Mouse (Mus musculus) erythroblast, embryonic 14.5 days (primary cell): Measurements from ENCODE around the gene Chrnb2. TPM values are rescaled to one million over a fixed set of nuclear protein-coding genes. Genes with fewer than 3 reads are reported as not detected.

Experiments used
- H3K27me3 ChIP-seq: 2 replicates; pipeline ENCODE4 v1.6.1; 2012; ENCODE audit warnings: inconsistent platforms; ENCODE audit not compliant: control insufficient read depth
- H3K36me3 ChIP-seq: 2 replicates; pipeline ENCODE4 v1.6.1; 2012; ENCODE audit warnings: mild to moderate bottlenecking, inconsistent platforms; ENCODE audit not compliant: control insufficient read depth
- H3K4me1 ChIP-seq: 2 replicates; pipeline ENCODE4 v1.6.1; 2012; ENCODE audit warnings: inconsistent platforms; ENCODE audit not compliant: control insufficient read depth
- H3K4me3 ChIP-seq: replicated peaks from 2 replicates; pipeline ENCODE3; 2012; ENCODE audit warnings: moderate library complexity, mild to moderate bottlenecking, inconsistent platforms
- H3K9me3 ChIP-seq: 2 replicates; pipeline ENCODE4 v1.6.1; 2012; ENCODE audit warnings: low read length, inconsistent platforms, mixed read lengths; ENCODE audit not compliant: control insufficient read depth
- GATA1 ChIP-seq: IDR thresholded peaks from 2 replicates; pipeline ENCODE4 v1.6.1; 2012; ENCODE audit warnings: low read length, inconsistent platforms, mixed read lengths
- TAL1 ChIP-seq: IDR thresholded peaks from 3 replicates; pipeline ENCODE4 v1.6.1; 2012; ENCODE audit warnings: low read length, inconsistent platforms, mixed read lengths
- polyA plus RNA-seq: library from polyadenylated mRNA; stranded (reverse); fragments of >175 nt; gene quantifications from 2 replicates; pipeline ENCODE4 v1.2.3, GENCODE M21; 2012

The Chrnb2 gene
- polyA plus RNA-seq, 1 experiment, result 0.01 TPM

GRCm38 (mm10) chr3:89786275-89786674 is 21.8 kb upstream of the Chrnb2 start:
- H3K9me3 ChIP-seq, result no peaks in the 10 kb centered on the region
- TF ChIP-seq TAL1, result no peak
- no peak for TF ChIP-seq GATA1
- peaks cover 3% of the 10 kb centered on the region for H3K4me1 ChIP-seq
- peaks cover 24% of the 10 kb centered on the region for H3K36me3 ChIP-seq
- H3K27me3 ChIP-seq, result 0 out of 2 replicates have a peak, but pooled peaks cover 3% of the 10 kb centered on the region
- no peak overlapping the region for H3K4me3 ChIP-seq

DNA sequence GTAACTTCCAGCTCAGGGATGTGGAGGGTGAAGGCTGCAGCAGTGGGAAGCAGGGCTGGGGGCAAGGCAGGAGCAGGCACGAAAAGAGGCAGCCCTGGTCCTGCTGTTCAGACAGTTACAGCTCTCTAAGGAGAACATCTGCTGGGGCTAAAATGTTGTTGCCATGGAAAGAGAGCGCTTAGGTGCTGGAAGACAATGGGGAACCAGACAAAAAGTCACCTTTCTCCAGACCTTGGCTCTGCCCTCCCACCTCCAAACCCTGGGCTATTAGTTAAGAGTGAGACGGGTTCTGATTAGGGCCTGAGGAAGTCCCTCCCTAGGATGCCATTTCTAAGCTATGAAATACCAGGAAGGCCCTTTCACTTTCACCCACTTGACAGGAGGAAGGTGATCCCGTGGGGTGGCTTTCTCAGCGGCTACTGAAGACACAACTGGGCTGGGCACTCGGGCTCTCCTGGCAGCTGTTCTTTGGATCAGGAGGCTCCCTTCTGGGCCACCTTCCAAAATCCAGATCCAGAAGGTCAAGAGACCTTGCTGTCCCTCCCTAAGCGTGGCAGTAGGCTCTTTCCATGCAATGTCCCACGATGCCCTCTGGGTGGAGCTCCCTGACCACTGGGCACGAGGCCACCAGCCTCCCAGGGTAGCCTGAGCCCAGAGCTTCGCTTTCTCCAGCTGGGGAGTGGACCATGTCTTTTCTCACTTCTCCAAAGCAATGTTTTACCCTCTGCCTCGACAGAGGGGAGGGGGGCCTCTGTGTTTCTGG is 20.7 kb upstream of the Chrnb2 start:
- H3K27me3 ChIP-seq, result 0 out of 2 replicates have a peak, but pooled peaks cover 3% of the 10 kb centered on the region
- no peak overlapping the region for H3K4me3 ChIP-seq
- no peak for TF ChIP-seq GATA1
- no peak for TF ChIP-seq TAL1
- peaks cover 3% of the 10 kb centered on the region for H3K4me1 ChIP-seq
- H3K9me3 ChIP-seq, result no peaks in the 10 kb centered on the region
- H3K36me3 ChIP-seq, result peaks cover 35% of the 10 kb centered on the region

DNA sequence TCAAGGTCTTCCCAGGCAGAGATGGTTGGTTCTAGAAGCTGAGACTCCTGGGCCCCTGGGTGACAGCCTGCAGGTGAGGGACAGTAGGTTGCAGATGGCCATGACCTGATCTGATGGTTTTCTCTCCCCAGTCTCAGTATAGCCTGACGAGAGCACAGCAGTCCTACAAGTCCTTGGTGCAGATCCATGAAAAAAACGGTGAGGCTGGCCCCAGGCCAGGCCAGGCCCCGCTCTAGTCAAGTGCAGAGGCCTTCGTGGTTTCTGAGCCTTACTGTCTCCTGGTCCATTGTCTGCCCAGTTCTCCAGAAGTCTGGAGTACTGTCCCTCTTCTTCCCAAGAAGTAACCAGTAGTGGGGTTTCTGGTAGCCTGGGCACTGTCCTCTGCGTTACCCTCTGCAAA is 17.2 kb upstream of the Chrnb2 start:
- TF ChIP-seq TAL1 (no peak), GATA1 (no peak)
- Histone ChIP-seq H3K27me3 (0 out of 2 replicates have a peak, but pooled peaks cover 3% of the 10 kb centered on the region), H3K36me3 (peaks cover 68% of the 10 kb centered on the region), H3K4me1 (peaks cover 3% of the 10 kb centered on the region), H3K9me3 (no peaks in the 10 kb centered on the region), H3K4me3 (no peak overlapping the region)

DNA sequence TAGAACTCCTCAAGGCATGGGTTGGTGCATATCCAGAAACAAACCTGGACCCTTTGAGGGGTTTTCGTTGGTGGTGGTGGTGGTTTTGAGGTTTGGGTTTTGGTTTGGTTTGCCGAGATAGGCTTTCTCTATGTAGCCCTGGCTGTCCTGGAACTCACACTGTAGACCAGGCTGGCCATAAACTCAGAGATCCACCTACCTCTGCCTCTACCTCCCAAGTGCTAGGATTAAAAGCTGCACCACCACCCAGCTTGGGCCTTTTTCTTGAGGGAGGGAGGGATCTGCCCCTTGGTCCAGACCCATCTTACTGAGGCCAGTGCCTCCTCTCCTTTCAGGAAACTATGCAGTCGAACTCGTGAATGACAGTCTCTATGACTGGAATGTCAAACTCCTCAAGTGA is 15.7 kb upstream of the Chrnb2 start:
- Histone ChIP-seq H3K9me3 (no peaks in the 10 kb centered on the region), H3K27me3 (no peaks in the 10 kb centered on the region), H3K4me3 (no peak overlapping the region), H3K4me1 (peaks cover 6% of the 10 kb centered on the region), H3K36me3 (peaks cover 82% of the 10 kb centered on the region)
- TF ChIP-seq TAL1, result no peak
- TF ChIP-seq GATA1, result no peak

DNA sequence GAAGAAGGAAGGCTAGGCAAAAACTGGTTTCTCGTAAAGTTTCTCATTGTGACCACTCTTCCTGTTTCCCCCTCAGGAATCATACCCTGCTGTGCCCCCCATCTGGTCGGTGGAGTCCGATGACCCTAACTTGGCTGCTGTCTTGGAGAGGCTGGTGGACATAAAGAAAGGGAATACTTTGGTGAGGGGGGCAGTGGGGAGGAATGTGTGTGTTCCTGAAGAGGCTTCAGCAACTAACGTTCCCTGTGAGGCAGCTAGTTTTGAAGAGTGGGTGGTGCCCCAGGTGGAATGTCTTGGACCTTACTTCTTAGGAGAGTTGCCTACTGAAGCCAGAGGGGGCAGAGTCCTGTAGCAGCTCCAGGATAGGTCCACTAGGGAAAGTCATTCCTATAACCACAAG is 11.6 kb upstream of the Chrnb2 start:
- H3K9me3 ChIP-seq, result no peaks in the 10 kb centered on the region
- H3K4me1 ChIP-seq, result peaks cover 36% of the 10 kb centered on the region
- H3K36me3 ChIP-seq, result peaks cover 55% of the 10 kb centered on the region
- no peaks in the 10 kb centered on the region for H3K27me3 ChIP-seq
- H3K4me3 ChIP-seq, result no peak overlapping the region
- TF ChIP-seq TAL1, result no peak
- no peak for TF ChIP-seq GATA1

- no peaks in the 10 kb centered on the region for H3K9me3 ChIP-seq
- no peaks in the 10 kb centered on the region for H3K27me3 ChIP-seq
- H3K36me3 ChIP-seq, result peaks cover 39% of the 10 kb centered on the region
- H3K4me1 ChIP-seq, result peaks cover 39% of the 10 kb centered on the region
- H3K4me3 ChIP-seq, result peak overlapping the region; percentile 81
- TF ChIP-seq GATA1, result no peak
- TF ChIP-seq TAL1, result no peak
Measured at GRCm38 (mm10) chr3:89774236-89774960, 10.0 kb upstream of the Chrnb2 start.

GRCm38 (mm10) chr3:89773740-89774211 is 9.3 kb upstream of the Chrnb2 start:
- TF ChIP-seq GATA1 (no peak), TAL1 (no peak)
- H3K4me3 ChIP-seq, result peak overlapping the region; percentile 81
- peaks cover 32% of the 10 kb centered on the region for H3K36me3 ChIP-seq
- no peaks in the 10 kb centered on the region for H3K9me3 ChIP-seq
- H3K4me1 ChIP-seq, result peaks cover 39% of the 10 kb centered on the region
- H3K27me3 ChIP-seq, result no peaks in the 10 kb centered on the region

GRCm38 (mm10) chr3:89772968-89773709 is 8.7 kb upstream of the Chrnb2 start, which contains the start of gene Ube2q1:
Ube2q1 (plus strand) TSS chr3:89773616.
- Histone ChIP-seq H3K36me3 (peaks cover 26% of the 10 kb centered on the region), H3K4me3 (peak within 1 kb of the TSS; percentile 81), H3K27me3 (no peaks in the 10 kb centered on the region), H3K4me1 (peaks cover 39% of the 10 kb centered on the region), H3K9me3 (no peaks in the 10 kb centered on the region)
- TF ChIP-seq GATA1, result no peak
- no peak for TF ChIP-seq TAL1

GRCm38 (mm10) chr3:89772588-89772967 is 8.1 kb upstream of the Chrnb2 start:
- peaks cover 39% of the 10 kb centered on the region for H3K4me1 ChIP-seq
- H3K36me3 ChIP-seq, result peaks cover 22% of the 10 kb centered on the region
- H3K9me3 ChIP-seq, result no peaks in the 10 kb centered on the region
- H3K27me3 ChIP-seq, result no peaks in the 10 kb centered on the region
- TF ChIP-seq TAL1 (no peak), GATA1 (no peak)
- H3K4me3 ChIP-seq, result peak overlapping the region; percentile 81
